In genomic region chr6:104653518-104653917, GRCm38 (mm10) we compare ENCODE assay signal across 17 mouse cellular contexts.
"Had no signal": no experiment of that assay in that cellular context is flagged by ENCODE, and none has a peak within 500 bp of the region (broad histone marks: within the 10 kb centered on the region; RNA-seq: fewer than 3 reads in every experiment).

No protein-coding gene starts in this region.

- H3K9me3 ChIP-seq: liver, embryonic 15.5 days; megakaryocyte, embryonic 14.5 days; midbrain, embryonic 15.5 days; neural tube, embryonic 12.5 days had no signal

- DNase-seq: kidney, adult 11 months; kidney, adult 9 months; kidney, postnatal 36 days; layer of hippocampus, adult 9-11 months; layer of hippocampus, postnatal 36 days; lung, adult 2 months; right cerebral cortex, postnatal 14 days; thymus, adult 18-20 months; thymus, postnatal 14 days had no signal

- H3K4me3 ChIP-seq: liver, embryonic 15.5 days; megakaryocyte, embryonic 14.5 days; midbrain, embryonic 15.5 days; neural tube, embryonic 12.5 days had no signal

- ATAC-seq: midbrain, embryonic 15.5 days had no signal

- H3K36me3 ChIP-seq: liver, embryonic 15.5 days; midbrain, embryonic 15.5 days; neural tube, embryonic 12.5 days had no signal

- H3K9ac ChIP-seq: liver, embryonic 15.5 days; midbrain, embryonic 15.5 days; neural tube, embryonic 12.5 days had no signal

- H3K27me3 ChIP-seq: liver, embryonic 15.5 days; megakaryocyte, embryonic 14.5 days; midbrain, embryonic 15.5 days; neural tube, embryonic 12.5 days had no signal

- H3K4me2 ChIP-seq: liver, embryonic 11.5 days; liver, embryonic 15.5 days; midbrain, embryonic 11.5 days; midbrain, embryonic 15.5 days; neural tube, embryonic 12.5 days had no signal

- H3K4me1 ChIP-seq: liver, embryonic 15.5 days; megakaryocyte, embryonic 14.5 days; midbrain, embryonic 15.5 days; neural tube, embryonic 12.5 days had no signal

- H3K27ac ChIP-seq: kidney, postnatal 0 days; liver, embryonic 15.5 days; macrophage; midbrain, embryonic 15.5 days; neural tube, embryonic 12.5 days had no signal
